Mouse (Mus musculus) heart, embryonic 12.5 days (tissue): ENCODE measurements around the gene Adora2b. TPM values are rescaled to one million over a fixed set of nuclear protein-coding genes. Genes with fewer than 3 reads are reported as not detected.

Experiments used
- ATAC-seq: fragments of 200-750 bp; cut with Nextera tagmentation; 2 replicates; pipeline ENCODE4 v1.8.0; 2017; ENCODE audit warnings: moderate TSS enrichment, moderate library complexity; ENCODE audit not compliant: insufficient number of reproducible peaks, low FRiP score
- H3K27ac ChIP-seq: fragments of 300-500 bp; sonication (generic); 2 replicates; pipeline ENCODE4 v1.5.1; 2016; ENCODE audit warnings: mild to moderate bottlenecking, moderate library complexity; ENCODE audit not compliant: poor library complexity, severe bottlenecking
- H3K27me3 ChIP-seq: fragments of 300-500 bp; sonication (generic); replicated peaks from 2 replicates; pipeline ENCODE4 v1.6.1; 2016; ENCODE audit warnings: mild to moderate bottlenecking, moderate library complexity
- H3K36me3 ChIP-seq: fragments of 300-500 bp; sonication (generic); 2 replicates; pipeline ENCODE4 v1.6.1; 2016; ENCODE audit warnings: mild to moderate bottlenecking, moderate library complexity
- H3K4me1 ChIP-seq: fragments of 300-500 bp; sonication (generic); replicated peaks from 2 replicates; pipeline ENCODE4 v1.6.1; 2016; ENCODE audit warnings: mild to moderate bottlenecking
- H3K4me2 ChIP-seq: fragments of 300-500 bp; sonication (generic); 2 replicates; pipeline ENCODE4 v1.6.1; 2016; ENCODE audit warnings: mild to moderate bottlenecking, moderate library complexity
- H3K4me3 ChIP-seq: fragments of 300-500 bp; sonication (generic); 2 replicates; pipeline ENCODE4 v1.5.1; 2016; ENCODE audit warnings: mild to moderate bottlenecking
- H3K9ac ChIP-seq: fragments of 300-500 bp; sonication (generic); 2 replicates; pipeline ENCODE4 v1.6.1; 2016; ENCODE audit warnings: mild to moderate bottlenecking, moderate library complexity
- H3K9me3 ChIP-seq: fragments of 300-500 bp; sonication (generic); replicated peaks from 2 replicates; pipeline ENCODE4 v1.6.1; 2016; ENCODE audit warnings: mild to moderate bottlenecking, moderate library complexity
- WGBS: fragments of 180-500 bp; shearing (Covaris S2); methylation state at CpG from one replicate; pipeline ENCODE4 v1.1.7; 2016; 5-methylcytosine and 5-hydroxymethylcytosine counted together
- polyA plus RNA-seq: library from polyadenylated mRNA; unstranded; fragments of >200 nt; fragmentation: Nextera tagmentation; extraction: Ambion mirVana; gene quantifications from 2 replicates; pipeline ENCODE4 v1.2.1, GENCODE M21; 2016

Adora2b gene
- polyA plus RNA-seq, 1 experiment from 2014 or later = 0.83 TPM

DNA sequence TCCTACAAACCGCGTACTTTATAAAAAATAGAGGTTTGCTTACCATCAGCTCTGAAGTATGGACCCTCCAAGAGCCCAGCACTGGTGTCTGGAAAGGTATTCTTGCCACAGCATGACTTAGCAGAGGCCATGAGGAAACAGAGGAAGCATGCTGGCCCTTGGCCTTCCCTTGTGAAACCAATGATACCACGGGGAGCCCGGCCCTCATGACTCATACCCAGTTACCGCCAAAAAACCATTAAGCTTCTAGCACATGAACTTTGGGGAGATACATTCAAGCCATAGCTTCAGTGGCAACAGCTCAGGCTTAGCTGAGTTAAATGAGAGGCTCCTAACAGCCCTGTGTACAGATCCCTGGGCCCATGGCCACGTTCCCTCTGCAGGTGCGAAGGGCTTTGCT, 24.8 kb upstream of the Adora2b start:
- no peak overlapping the region for H3K4me3 ChIP-seq
- no peak overlapping the region for H3K4me2 ChIP-seq
- H3K4me1 ChIP-seq = peaks cover 32% of the 10 kb centered on the region
- ATAC-seq = no peak
- WGBS = 88% methylated on average over 7 of the region's 7 CpGs
- H3K9ac ChIP-seq = no peak overlapping the region
- no peak overlapping the region for H3K27ac ChIP-seq
- no peaks in the 10 kb centered on the region for H3K9me3 ChIP-seq
- no peaks in the 10 kb centered on the region for H3K36me3 ChIP-seq
- H3K27me3 ChIP-seq = no peaks in the 10 kb centered on the region

GRCm38 (mm10) chr11:62224797-62225196, 24.0 kb upstream of the Adora2b start:
- H3K4me1 ChIP-seq = peaks cover 32% of the 10 kb centered on the region
- no peak for ATAC-seq
- no peak overlapping the region for H3K27ac ChIP-seq
- H3K4me2 ChIP-seq = no peak overlapping the region
- no peaks in the 10 kb centered on the region for H3K36me3 ChIP-seq
- H3K27me3 ChIP-seq = no peaks in the 10 kb centered on the region
- 50% methylated on average over 4 of the region's 4 CpGs for WGBS
- H3K9ac ChIP-seq = no peak overlapping the region
- no peaks in the 10 kb centered on the region for H3K9me3 ChIP-seq
- no peak overlapping the region for H3K4me3 ChIP-seq

DNA sequence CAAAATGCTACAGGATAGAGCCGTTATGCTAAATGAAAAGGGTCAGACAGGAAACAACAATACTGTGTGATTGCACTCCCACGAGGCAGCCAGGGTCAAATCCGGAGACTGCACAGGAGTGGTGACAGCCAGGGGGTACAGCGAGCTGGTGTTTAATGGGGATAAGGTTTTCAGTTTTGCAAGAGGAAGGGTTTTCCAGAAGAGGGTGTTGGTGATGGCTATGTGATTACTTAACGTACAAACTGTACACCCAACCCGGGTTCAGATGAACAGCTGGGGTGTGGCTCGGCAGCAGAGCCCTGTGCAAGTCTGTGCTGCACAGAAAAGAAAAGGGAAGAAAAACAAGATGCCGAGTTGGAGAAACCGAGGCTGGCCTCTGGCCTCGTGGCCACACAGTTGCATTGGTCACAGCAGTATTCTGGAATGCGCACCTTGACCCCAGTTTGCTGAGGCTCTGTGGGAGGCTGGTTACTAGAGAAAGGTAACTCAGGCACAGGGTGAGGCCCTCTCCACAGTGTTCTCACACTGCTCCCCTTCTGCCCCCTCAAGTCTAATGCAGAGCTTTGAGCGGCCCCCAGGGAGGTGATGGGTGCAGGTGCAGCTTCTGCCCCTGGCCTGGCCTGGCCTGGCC, 8.0 kb upstream of the Adora2b start:
- Histone ChIP-seq H3K27me3 (peaks cover 6% of the 10 kb centered on the region; the same call in 1 of the 2 replicates), H3K36me3 (no peaks in the 10 kb centered on the region), H3K9ac (no peak overlapping the region), H3K9me3 (peaks cover 3% of the 10 kb centered on the region), H3K4me2 (no peak overlapping the region), H3K4me1 (no peaks in the 10 kb centered on the region), H3K27ac (no peak overlapping the region), H3K4me3 (no peak overlapping the region)
- ATAC-seq = no peak
- 68% methylated on average over 12 of the region's 12 CpGs for WGBS

DNA sequence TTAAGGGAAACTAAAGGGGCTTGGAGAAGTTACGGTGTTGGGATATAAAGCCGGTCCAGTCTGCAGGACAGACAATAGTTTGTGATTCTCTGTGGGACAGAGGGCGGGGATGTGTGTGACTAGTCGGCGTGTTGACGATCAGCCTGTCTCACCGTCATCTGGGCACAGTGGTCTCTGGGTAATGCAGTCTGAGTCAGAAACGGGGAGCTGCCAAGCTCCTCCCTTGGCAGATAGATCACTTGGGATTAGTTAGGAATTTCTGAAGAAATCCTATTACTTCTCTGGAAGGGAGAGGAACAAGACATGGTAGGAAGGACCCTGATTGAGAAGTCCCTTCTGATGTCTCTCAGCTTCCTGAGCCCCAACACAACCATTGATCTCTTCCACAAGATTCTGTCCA, 4.9 kb upstream of the Adora2b start:
- no peak for ATAC-seq
- Histone ChIP-seq H3K9ac (no peak overlapping the region), H3K27me3 (peaks cover 4% of the 10 kb centered on the region), H3K27ac (no peak overlapping the region), H3K4me3 (no peak overlapping the region), H3K4me2 (no peak overlapping the region), H3K36me3 (no peaks in the 10 kb centered on the region), H3K4me1 (peaks cover 8% of the 10 kb centered on the region; the same call in 1 of the 2 replicates), H3K9me3 (peaks cover 4% of the 10 kb centered on the region)
- WGBS = 83% methylated on average over 8 of the region's 8 CpGs

- Histone ChIP-seq H3K4me2 (no peak overlapping the region), H3K4me3 (no peak overlapping the region), H3K27ac (no peak overlapping the region), H3K27me3 (peaks cover 8% of the 10 kb centered on the region), H3K9ac (no peak overlapping the region), H3K36me3 (no peaks in the 10 kb centered on the region), H3K9me3 (peaks cover 4% of the 10 kb centered on the region), H3K4me1 (peaks cover 14% of the 10 kb centered on the region)
- no peak for ATAC-seq
- WGBS = 80% methylated on average over 4 of the region's 4 CpGs
Observed at GRCm38 (mm10) chr11:62244471-62244870, 4.3 kb upstream of the Adora2b start.

- H3K4me1 ChIP-seq = peaks cover 20% of the 10 kb centered on the region
- ATAC-seq = no peak
- peak overlapping the region; percentile 71 for H3K9ac ChIP-seq
- peaks cover 36% of the 10 kb centered on the region for H3K27me3 ChIP-seq
- peaks cover 4% of the 10 kb centered on the region for H3K9me3 ChIP-seq
- H3K27ac ChIP-seq = no peak overlapping the region
- no peaks in the 10 kb centered on the region for H3K36me3 ChIP-seq
- 36% methylated on average over 18 of the region's 18 CpGs for WGBS
- H3K4me3 ChIP-seq = peak overlapping the region; percentile 58
- H3K4me2 ChIP-seq = peak overlapping the region; percentile 99
Observed at GRCm38 (mm10) chr11:62247759-62248400, 904 bp upstream of the Adora2b start.

GRCm38 (mm10) chr11:62249266-62250037, 668 bp downstream of the Adora2b start:
- Histone ChIP-seq H3K27me3 (peaks cover 47% of the 10 kb centered on the region), H3K9ac (peak overlapping the region; percentile 71), H3K9me3 (peaks cover 4% of the 10 kb centered on the region), H3K4me3 (peak overlapping the region; percentile 58), H3K27ac (no peak overlapping the region), H3K4me1 (peaks cover 20% of the 10 kb centered on the region), H3K4me2 (peak overlapping the region; percentile 99), H3K36me3 (no peaks in the 10 kb centered on the region)
- ATAC-seq = no peak
- 4% methylated on average over 35 of the region's 35 CpGs for WGBS

GRCm38 (mm10) chr11:62251047-62251446, 2.3 kb downstream of the Adora2b start:
- H3K9me3 ChIP-seq = no peaks in the 10 kb centered on the region
- H3K4me2 ChIP-seq = no peak overlapping the region
- 57% methylated on average over 11 of the region's 11 CpGs for WGBS
- no peak overlapping the region for H3K9ac ChIP-seq
- ATAC-seq = no peak
- no peaks in the 10 kb centered on the region for H3K36me3 ChIP-seq
- peaks cover 56% of the 10 kb centered on the region for H3K27me3 ChIP-seq
- no peak overlapping the region for H3K27ac ChIP-seq
- no peak overlapping the region for H3K4me3 ChIP-seq
- H3K4me1 ChIP-seq = peaks cover 20% of the 10 kb centered on the region

GRCm38 (mm10) chr11:62253380-62253779, 4.6 kb downstream of the Adora2b start:
- no peaks in the 10 kb centered on the region for H3K36me3 ChIP-seq
- H3K4me3 ChIP-seq = no peak overlapping the region
- ATAC-seq = no peak
- H3K9me3 ChIP-seq = no peaks in the 10 kb centered on the region
- no peak overlapping the region for H3K9ac ChIP-seq
- WGBS = 77% methylated on average over 5 of the region's 5 CpGs
- H3K4me1 ChIP-seq = peaks cover 17% of the 10 kb centered on the region
- H3K4me2 ChIP-seq = no peak overlapping the region
- H3K27me3 ChIP-seq = peaks cover 56% of the 10 kb centered on the region
- no peak overlapping the region for H3K27ac ChIP-seq

- no peak overlapping the region for H3K4me3 ChIP-seq
- H3K4me1 ChIP-seq = peaks cover 13% of the 10 kb centered on the region
- WGBS = 51% methylated on average over 5 of the region's 5 CpGs
- H3K9me3 ChIP-seq = no peaks in the 10 kb centered on the region
- H3K27me3 ChIP-seq = peaks cover 29% of the 10 kb centered on the region; the same call in 1 of the 2 replicates
- no peak overlapping the region for H3K27ac ChIP-seq
- no peaks in the 10 kb centered on the region for H3K36me3 ChIP-seq
- ATAC-seq = no peak
- H3K9ac ChIP-seq = no peak overlapping the region
- H3K4me2 ChIP-seq = no peak overlapping the region
Observed at GRCm38 (mm10) chr11:62259214-62259613, 10.4 kb downstream of the Adora2b start.

- Histone ChIP-seq H3K27me3 (peaks cover 31% of the 10 kb centered on the region; the same call in 1 of the 2 replicates), H3K4me3 (no peak overlapping the region), H3K9me3 (no peaks in the 10 kb centered on the region), H3K4me1 (peaks cover 25% of the 10 kb centered on the region), H3K27ac (no peak overlapping the region), H3K4me2 (no peak overlapping the region), H3K9ac (no peak overlapping the region), H3K36me3 (no peaks in the 10 kb centered on the region)
- WGBS = 77% methylated on average over 7 of the region's 7 CpGs
- ATAC-seq = no peak
Observed at GRCm38 (mm10) chr11:62263599-62263998, 14.8 kb downstream of the Adora2b start.
